Mouse (Mus musculus): ENCODE results near the gene Ucma.

GRCm38 (mm10) chr2:5028047-5028446 lies 52.1 kb downstream of the Ucma start:
- TF ChIP-seq POLR2A (IDR thresholded peaks at IDR 0.05; ENCODE audit: insufficient read length, low read depth) (no peak), POLR2AphosphoS2 (IDR thresholded peaks at IDR 0.05; ENCODE audit: insufficient read length, low read depth) (no peak), E2F4 (IDR thresholded peaks at IDR 0.05; ENCODE audit: insufficient read depth) (no peak), MYOD1 (IDR thresholded peaks at IDR 0.05; ENCODE audit: control insufficient read depth in 1 of 3, insufficient read length in 2 of 3, low read depth in 2 of 3) (no peak), SRF (IDR thresholded peaks at IDR 0.05; ENCODE audit: control insufficient read depth, insufficient read length, low read depth) (no peak), USF1 (IDR thresholded peaks at IDR 0.05; ENCODE audit: low read depth) (no peak), CEBPB (IDR thresholded peaks at IDR 0.05; ENCODE audit: insufficient read depth, poor library complexity, severe bottlenecking) (no peak), MAX (IDR thresholded peaks at IDR 0.05; ENCODE audit: low read depth) (no peak), TCF12 (IDR thresholded peaks at IDR 0.05; ENCODE audit: insufficient read depth, poor library complexity, severe bottlenecking) (no peak)

Measured in myocyte (in vitro differentiated cells).